Mouse (Mus musculus) hindbrain, postnatal 0 days (tissue): ENCODE results near the gene Kirrel3. TPM values are rescaled to one million over a fixed set of nuclear protein-coding genes. Genes with fewer than 3 reads are reported as not detected.

Experiments used
- ATAC-seq: fragments of 200-750 bp; cut with Nextera tagmentation; 2 replicates; pipeline ENCODE4 v1.8.0; 2017; ENCODE audit warnings: mild to moderate bottlenecking, moderate TSS enrichment, moderate library complexity
- DNase-seq: peaks from one replicate; pipeline ENCODE4 v3.0.0-alpha.2; 2015; ENCODE audit warnings: low spot score
- H3K27ac ChIP-seq: fragments of 300-500 bp; sonication (generic); 2 replicates; pipeline ENCODE4 v1.5.1; 2014; ENCODE audit warnings: mild to moderate bottlenecking
- H3K27me3 ChIP-seq: fragments of 300-500 bp; sonication (generic); 2 replicates; pipeline ENCODE4 v1.6.1; 2014; ENCODE audit warnings: low read length, mixed read lengths; ENCODE audit not compliant: insufficient read depth
- H3K36me3 ChIP-seq: fragments of 300-500 bp; sonication (generic); 2 replicates; pipeline ENCODE4 v1.6.1; 2014; ENCODE audit warnings: low read length, mixed read lengths; ENCODE audit not compliant: insufficient read depth
- H3K4me1 ChIP-seq: fragments of 300-500 bp; sonication (generic); 2 replicates; pipeline ENCODE4 v1.6.1; 2014; ENCODE audit warnings: antibody characterized with exemption, low read length, mixed read lengths; ENCODE audit not compliant: insufficient read depth
- H3K4me2 ChIP-seq: fragments of 300-500 bp; sonication (generic); 2 replicates; pipeline ENCODE4 v1.6.1; 2014; ENCODE audit warnings: low read depth, mild to moderate bottlenecking, low read length, moderate library complexity, mixed read lengths
- H3K4me3 ChIP-seq: fragments of 300-500 bp; sonication (generic); 2 replicates; pipeline ENCODE4 v1.5.1; 2014; ENCODE audit warnings: low read length
- H3K9ac ChIP-seq: fragments of 300-500 bp; sonication (generic); replicated peaks from 2 replicates; pipeline ENCODE4 v1.6.1; 2014; ENCODE audit warnings: mild to moderate bottlenecking, low read length, moderate library complexity, mixed read lengths
- H3K9me3 ChIP-seq: fragments of 300-500 bp; sonication (generic); 2 replicates; pipeline ENCODE4 v1.6.1; 2016; ENCODE audit warnings: low read length, mixed read lengths
- CTCF ChIP-seq: IDR thresholded peaks from 2 replicates; pipeline ENCODE4 v1.5.1; 2016; ENCODE audit warnings: antibody characterized with exemption, control low read depth, low read depth
- WGBS: fragments of 180-500 bp; shearing (Covaris S2); extraction: QIAGEN DNeasy Blood & Tissue Kit; methylation state at CpG from one replicate; pipeline ENCODE4 v1.1.7; 2014; 5-methylcytosine and 5-hydroxymethylcytosine counted together
- polyA plus RNA-seq: library from polyadenylated mRNA; unstranded; fragments of >200 nt; fragmentation: Nextera tagmentation; extraction: Ambion mirVana; gene quantifications from 2 replicates; pipeline ENCODE4 v1.2.1, GENCODE M21; 2015
- total RNA-seq: library from RNA; depleted of rRNA; stranded (reverse); fragments of >200 nt; gene quantifications from 2 replicates; pipeline ENCODE4 v1.2.3, GENCODE M21; 2014

The Kirrel3 gene
- total and polyA plus RNA-seq, 2 experiments from 2014 or later, result 40.6 to 44.9 TPM

- Histone ChIP-seq H3K4me2 (no peak overlapping the region), H3K4me1 (no peaks in the 10 kb centered on the region), H3K36me3 (no peaks in the 10 kb centered on the region), H3K4me3 (no peak overlapping the region), H3K27me3 (no peaks in the 10 kb centered on the region), H3K9ac (no peak overlapping the region), H3K9me3 (no peaks in the 10 kb centered on the region), H3K27ac (no peak overlapping the region)
- ATAC-seq (no peak), DNase-seq (no peak)
- WGBS, result 51% methylated on average over 2 of the region's 2 CpGs
- no peak for TF ChIP-seq CTCF
These were observed 2.5 kb upstream of the Kirrel3 start for GRCm38 (mm10) chr9:34483236-34483635.

GRCm38 (mm10) chr9:34484665-34485064, 1.0 kb upstream of the Kirrel3 start:
- no peaks in the 10 kb centered on the region for H3K36me3 ChIP-seq

GRCm38 (mm10) chr9:34488267-34488666, 2.6 kb downstream of the Kirrel3 start:
- Histone ChIP-seq H3K27ac (peak overlapping the region; percentile 66), H3K4me3 (peak overlapping the region; percentile 69), H3K4me2 (peak overlapping the region; percentile 75), H3K4me1 (peaks cover 5% of the 10 kb centered on the region; the same call in 1 of the 2 replicates), H3K9me3 (no peaks in the 10 kb centered on the region), H3K9ac (peak overlapping the region; percentile 63), H3K27me3 (no peaks in the 10 kb centered on the region), H3K36me3 (no peaks in the 10 kb centered on the region)
- ATAC-seq (peak; percentile 9; the same call in 1 of the 2 replicates), DNase-seq (no peak)
- TF ChIP-seq CTCF, result no peak
- under 1% methylated on average over 9 of the region's 9 CpGs for WGBS

More at GRCm38 (mm10) chr9:34484665-34485064, 1.0 kb upstream of the Kirrel3 start:
- ATAC-seq (no peak), DNase-seq (no peak)
- Histone ChIP-seq H3K9me3 (no peaks in the 10 kb centered on the region), H3K9ac (no peak overlapping the region), H3K4me3 (no peak overlapping the region), H3K27me3 (no peaks in the 10 kb centered on the region), H3K27ac (no peak overlapping the region), H3K4me1 (no peaks in the 10 kb centered on the region), H3K4me2 (no peak overlapping the region)
- 43% methylated on average over 6 of the region's 6 CpGs for WGBS
- TF ChIP-seq CTCF, result no peak

GRCm38 (mm10) chr9:34488700-34489315, 3.1 kb downstream of the Kirrel3 start:
- Histone ChIP-seq H3K4me2 (peak overlapping the region; percentile 75), H3K4me3 (peak overlapping the region; percentile 69), H3K9ac (peak overlapping the region; percentile 63), H3K4me1 (peaks cover 5% of the 10 kb centered on the region; the same call in 1 of the 2 replicates), H3K9me3 (no peaks in the 10 kb centered on the region), H3K27ac (peak overlapping the region; percentile 66), H3K36me3 (no peaks in the 10 kb centered on the region), H3K27me3 (no peaks in the 10 kb centered on the region)
- under 1% methylated on average over 39 of the region's 53 CpGs for WGBS
- TF ChIP-seq CTCF, result no peak
- DNase-seq (peak; percentile 92), ATAC-seq (peak; percentile 78)

- 1% methylated on average over 13 of the region's 13 CpGs for WGBS
- DNase-seq (no peak), ATAC-seq (no peak)
- H3K9me3 ChIP-seq, result no peaks in the 10 kb centered on the region
- TF ChIP-seq CTCF, result no peak
- peak overlapping the region; percentile 66; the same call in 1 of the 2 replicates for H3K27ac ChIP-seq
- peak overlapping the region; percentile 69 for H3K4me3 ChIP-seq
- H3K9ac ChIP-seq, result peak overlapping the region; percentile 63
- H3K4me1 ChIP-seq, result peaks cover 5% of the 10 kb centered on the region; the same call in 1 of the 2 replicates
- no peaks in the 10 kb centered on the region for H3K27me3 ChIP-seq
- no peaks in the 10 kb centered on the region for H3K36me3 ChIP-seq
- H3K4me2 ChIP-seq, result peak overlapping the region; percentile 75
These were observed 3.6 kb downstream of the Kirrel3 start for GRCm38 (mm10) chr9:34489316-34489710.

- peak; percentile 21 for DNase-seq
These were observed 4.1 kb downstream of the Kirrel3 start for GRCm38 (mm10) chr9:34489760-34490159.

GRCm38 (mm10) chr9:34492121-34492520, 6.4 kb downstream of the Kirrel3 start:
- no peak for TF ChIP-seq CTCF
- WGBS, result 29% methylated on average over 3 of the region's 3 CpGs
- peaks cover 5% of the 10 kb centered on the region; the same call in 1 of the 2 replicates for H3K4me1 ChIP-seq

More at GRCm38 (mm10) chr9:34489760-34490159, 4.1 kb downstream of the Kirrel3 start:
- no peaks in the 10 kb centered on the region for H3K27me3 ChIP-seq
- H3K4me3 ChIP-seq, result peak overlapping the region; percentile 69
- H3K9ac ChIP-seq, result peak overlapping the region; percentile 63
- no peaks in the 10 kb centered on the region for H3K36me3 ChIP-seq
- TF ChIP-seq CTCF, result no peak
- no peak overlapping the region for H3K27ac ChIP-seq
- peaks cover 5% of the 10 kb centered on the region; the same call in 1 of the 2 replicates for H3K4me1 ChIP-seq
- no peak for ATAC-seq
- no peaks in the 10 kb centered on the region for H3K9me3 ChIP-seq
- peak overlapping the region; percentile 75 for H3K4me2 ChIP-seq
- WGBS, result 13% methylated on average over 5 of the region's 5 CpGs

More at GRCm38 (mm10) chr9:34492121-34492520, 6.4 kb downstream of the Kirrel3 start:
- ATAC-seq (no peak), DNase-seq (peak; percentile 42)
- H3K4me3 ChIP-seq, result peak overlapping the region; percentile 14; the same call in 1 of the 2 replicates
- H3K27ac ChIP-seq, result no peak overlapping the region
- H3K27me3 ChIP-seq, result no peaks in the 10 kb centered on the region
- no peaks in the 10 kb centered on the region for H3K36me3 ChIP-seq
- no peaks in the 10 kb centered on the region for H3K9me3 ChIP-seq
- no peak overlapping the region for H3K9ac ChIP-seq
- H3K4me2 ChIP-seq, result peak overlapping the region; percentile 75
